Mouse (Mus musculus) lung, adult 2 months (tissue): ENCODE data around the gene Cdadc1. TPM values are rescaled to one million over a fixed set of nuclear protein-coding genes. Genes with fewer than 3 reads are reported as not detected.
A peak's percentile ranks its signal among the peaks of the same experiment; 100 is the strongest.

Experiments
- DNase-seq: peaks from one replicate; pipeline ENCODE4 v3.0.0; 2022
- H3K4me1 ChIP-seq: fragments of 200-500 bp; 2 replicates; pipeline ENCODE4 v1.6.1; 2011; ENCODE audit warnings: low read length; ENCODE audit not compliant: control insufficient read depth, insufficient read depth
- H3K4me3 ChIP-seq: fragments of 200-500 bp; replicated peaks from 2 replicates; pipeline ENCODE3; 2011; ENCODE audit warnings: low read depth, mild to moderate bottlenecking, control low read depth, low read length; ENCODE audit errors: extremely low read depth
- CTCF ChIP-seq: fragments of 200-500 bp; IDR thresholded peaks from 2 replicates; pipeline ENCODE4 v1.5.1; 2011; ENCODE audit warnings: mild to moderate bottlenecking, low read length, control low read depth; ENCODE audit not compliant: insufficient read depth
- POLR2A ChIP-seq: fragments of 200-500 bp; IDR thresholded peaks from 2 replicates; pipeline ENCODE4 v1.6.1; 2011; ENCODE audit warnings: low read depth, mild to moderate bottlenecking, control low read depth, low read length, borderline replicate concordance; ENCODE audit errors: extremely low read depth
- WGBS: fragments of 180-500 bp; shearing (Covaris S2); methylation state at CpG from one replicate; pipeline ENCODE4 v1.1.7; 2018; 5-methylcytosine and 5-hydroxymethylcytosine counted together
- polyA plus RNA-seq: library from polyadenylated mRNA; depleted of rRNA; stranded (reverse); fragments of >200 nt; gene quantifications from 2 replicates; pipeline ENCODE4 v1.2.3, GENCODE M21; 2012

Gene Cdadc1
- polyA plus RNA-seq, 1 experiment = 9.9 TPM

DNA sequence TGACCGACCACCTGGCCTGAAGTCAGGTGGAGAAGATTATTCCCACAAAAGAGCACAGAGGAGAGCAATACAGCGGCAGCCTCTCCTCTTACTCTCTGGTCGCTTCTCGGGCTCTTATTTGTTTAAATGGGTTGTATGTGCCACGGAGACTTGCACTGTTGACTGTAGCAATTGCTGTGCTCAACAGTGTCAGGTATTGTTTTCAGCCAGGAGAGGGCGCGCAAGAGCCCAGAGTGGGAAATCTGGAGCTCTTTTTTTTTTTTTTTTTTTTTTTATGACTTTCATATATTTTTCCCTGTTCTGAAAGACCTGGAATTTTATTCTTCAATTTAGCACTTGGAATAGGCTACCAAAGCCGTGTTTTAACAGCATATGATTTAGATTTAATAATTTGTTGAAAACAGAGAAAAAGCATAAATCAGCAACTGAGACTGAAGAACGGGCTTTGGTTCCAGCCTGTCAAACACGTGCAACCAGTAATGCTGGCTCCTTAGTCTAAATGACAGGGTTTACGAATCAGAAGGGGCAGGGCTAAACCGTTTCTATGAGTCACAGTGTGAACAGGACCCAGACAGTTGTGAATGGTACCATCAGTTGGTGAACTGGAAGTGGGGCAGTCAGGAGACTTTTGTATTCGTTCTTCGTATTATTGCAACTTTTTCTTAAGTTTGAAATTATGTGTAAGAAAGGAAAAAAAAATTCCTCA lies 15.3 kb upstream of the Cdadc1 start:
- peak; percentile 36 for DNase-seq
- TF ChIP-seq POLR2A = no peak
- peak; percentile 46; the same call in 1 of the 2 replicates for TF ChIP-seq CTCF
- Histone ChIP-seq H3K4me1 (no peaks in the 10 kb centered on the region), H3K4me3 (no peak overlapping the region)
- 47% methylated on average over 14 of the region's 14 CpGs for WGBS

DNA sequence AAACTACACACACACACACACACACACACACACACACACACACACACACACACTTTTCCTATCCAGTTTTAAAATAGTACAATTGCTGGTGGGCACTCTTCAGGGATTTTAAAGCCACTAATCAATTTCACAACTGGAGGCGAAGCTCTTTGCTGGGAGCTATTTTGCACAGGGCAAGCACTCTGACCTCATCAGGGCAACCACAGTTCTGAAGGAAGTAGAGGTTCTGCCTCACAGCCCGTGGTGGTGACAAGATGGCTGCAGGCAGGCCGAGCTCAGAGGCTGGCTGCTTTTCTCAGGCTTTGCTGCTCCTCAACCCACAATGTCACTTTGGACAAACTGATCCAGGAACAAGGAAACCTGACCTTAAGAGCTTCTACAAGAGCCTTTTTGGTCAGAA lies 9.3 kb upstream of the Cdadc1 start:
- Histone ChIP-seq H3K4me3 (no peak overlapping the region), H3K4me1 (no peaks in the 10 kb centered on the region)
- no peak for TF ChIP-seq POLR2A
- TF ChIP-seq CTCF = no peak
- WGBS = 46% methylated on average over 3 of the region's 3 CpGs
- DNase-seq = no peak

DNA sequence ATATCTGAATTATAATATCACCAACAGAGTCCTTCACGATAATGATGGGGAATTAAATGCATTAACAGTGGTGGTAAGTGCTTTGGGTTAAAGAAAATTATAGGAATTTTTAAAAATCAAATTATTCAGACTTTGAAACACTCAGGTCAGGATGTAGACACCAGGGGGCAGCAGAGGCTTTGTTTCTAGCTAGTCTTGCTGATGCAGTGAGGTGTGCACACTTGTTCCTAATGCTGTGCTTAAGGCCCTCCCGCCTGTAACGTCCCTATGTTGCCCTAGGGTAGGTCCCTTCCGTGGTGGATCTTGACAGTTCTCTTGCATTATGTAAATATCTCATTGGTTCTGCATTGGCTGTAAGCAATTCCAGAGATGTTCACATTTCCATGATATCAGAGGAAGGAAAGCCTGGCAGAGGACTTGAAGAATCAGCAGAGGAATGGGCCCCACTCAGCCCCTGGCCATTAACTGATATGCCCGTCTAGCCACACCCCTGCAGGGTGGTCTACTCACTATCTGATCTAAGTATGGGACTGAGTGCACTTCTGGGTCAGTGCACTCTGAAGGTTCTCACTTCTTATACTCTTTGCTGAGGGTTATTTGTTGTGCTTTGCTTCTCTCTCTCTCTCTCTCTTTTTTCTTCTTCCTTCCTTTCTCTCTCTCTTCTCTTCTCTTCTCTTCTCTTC lies 8.1 kb upstream of the Cdadc1 start:
- TF ChIP-seq POLR2A (no peak), CTCF (peak; percentile 38)
- DNase-seq = peak; percentile 61
- WGBS = 15% methylated on average over 5 of the region's 5 CpGs

DNA sequence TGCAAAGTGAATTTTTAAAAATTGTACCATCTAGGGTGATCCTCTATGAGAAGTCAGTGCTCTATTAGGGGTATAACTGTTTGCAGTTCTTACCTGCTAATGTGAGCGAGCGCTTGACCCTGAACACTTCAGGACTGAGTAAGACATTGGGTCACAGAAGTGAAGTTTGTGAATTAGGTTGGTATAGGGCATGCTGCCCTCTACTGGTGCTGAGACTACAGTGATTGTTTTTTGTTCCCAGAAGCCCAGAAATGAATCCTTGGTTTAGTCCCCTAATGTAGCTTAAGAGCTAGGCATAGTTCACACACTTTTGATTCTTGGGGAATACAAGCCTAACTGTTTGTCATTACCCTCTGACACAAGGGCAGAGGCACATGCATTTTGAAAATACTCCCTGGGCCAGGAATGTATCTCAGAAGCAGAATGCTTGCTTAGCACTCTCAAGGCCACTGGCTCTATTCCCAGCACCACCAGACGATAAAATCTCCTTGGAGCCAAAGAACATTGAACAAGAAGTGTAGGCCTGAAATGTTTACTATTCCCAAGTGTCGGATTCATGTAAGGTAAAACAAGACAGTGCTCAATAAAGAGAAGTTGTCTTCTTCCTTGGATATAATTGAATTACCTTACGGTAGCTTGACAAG lies 6.4 kb upstream of the Cdadc1 start:
- no peak overlapping the region for H3K4me3 ChIP-seq
- no peaks in the 10 kb centered on the region for H3K4me1 ChIP-seq
- TF ChIP-seq POLR2A = no peak
- TF ChIP-seq CTCF = 0 out of 2 replicates have a peak, but pooled peaks have one; percentile 16
- DNase-seq = no peak
- WGBS = 52% methylated on average over 5 of the region's 5 CpGs

More for the DNA sequence above, 8.1 kb upstream of the Cdadc1 start:
- Histone ChIP-seq H3K4me3 (no peak overlapping the region), H3K4me1 (no peaks in the 10 kb centered on the region)

DNA sequence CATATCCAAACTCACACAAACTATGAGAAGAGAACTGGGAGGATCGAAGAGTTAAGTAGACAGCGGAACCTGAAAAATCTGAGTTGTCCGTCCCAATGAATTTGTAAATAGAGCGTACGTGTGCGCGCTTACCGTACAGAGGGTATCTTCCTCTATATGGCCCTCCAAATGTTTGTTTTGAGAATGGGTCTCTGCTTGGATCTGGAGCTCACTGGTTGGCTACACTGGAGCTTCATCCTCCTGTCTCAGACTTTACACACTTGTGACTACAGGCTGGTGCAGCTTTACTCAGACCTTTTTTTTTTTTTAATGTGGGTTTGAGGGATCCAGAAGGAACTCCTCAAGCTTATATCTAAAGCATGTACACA lies 485 bp upstream of the Cdadc1 start:
- Histone ChIP-seq H3K4me3 (peak overlapping the region; percentile 89), H3K4me1 (peaks cover 6% of the 10 kb centered on the region)
- WGBS = under 1% methylated on average over 8 of the region's 8 CpGs
- TF ChIP-seq CTCF (no peak), POLR2A (no peak)
- DNase-seq = no peak

DNA sequence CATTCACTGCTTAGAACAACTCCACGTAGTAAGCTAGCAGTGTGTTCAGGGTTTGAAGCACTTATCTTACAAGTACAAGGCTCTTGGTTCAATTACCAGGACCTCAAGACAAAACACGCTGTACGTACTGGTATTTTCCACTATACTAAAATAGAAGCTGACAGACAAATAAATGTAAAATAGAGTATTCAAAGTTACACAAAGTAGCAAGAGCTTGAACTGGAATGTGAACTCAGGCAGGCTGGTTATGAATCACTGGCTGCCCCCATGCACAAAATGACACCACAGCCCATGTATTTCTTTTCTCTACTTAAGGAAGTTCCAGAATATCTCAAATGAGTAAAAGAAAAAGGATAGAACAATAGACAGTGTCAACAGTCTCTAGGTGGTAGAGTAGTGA lies 2.8 kb downstream of the Cdadc1 start:
- H3K4me3 ChIP-seq = no peak overlapping the region
- WGBS = 86% methylated on average over 3 of the region's 3 CpGs
- DNase-seq = no peak
- TF ChIP-seq CTCF (no peak), POLR2A (no peak)
- peaks cover 6% of the 10 kb centered on the region for H3K4me1 ChIP-seq

DNA sequence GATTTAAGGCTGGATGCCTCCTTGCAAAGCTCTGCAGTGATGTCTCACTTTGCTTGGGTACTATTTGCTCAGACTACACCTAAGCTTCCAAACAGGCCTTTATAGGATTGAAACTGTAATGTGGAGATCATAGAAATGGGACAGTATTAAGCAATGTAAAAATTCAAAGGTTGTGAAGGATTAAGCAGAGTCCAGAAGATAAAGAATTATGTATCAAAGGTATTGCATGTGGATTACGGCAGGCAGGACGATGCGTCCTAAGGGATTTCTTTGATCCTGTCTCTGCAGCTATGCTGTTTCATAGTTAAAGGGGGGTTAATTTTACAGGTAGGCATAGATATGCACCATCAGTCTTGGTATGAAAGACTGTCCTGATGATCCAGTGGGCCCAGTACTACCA lies 5.2 kb downstream of the Cdadc1 start:
- TF ChIP-seq CTCF = no peak
- no peak for TF ChIP-seq POLR2A

DNA sequence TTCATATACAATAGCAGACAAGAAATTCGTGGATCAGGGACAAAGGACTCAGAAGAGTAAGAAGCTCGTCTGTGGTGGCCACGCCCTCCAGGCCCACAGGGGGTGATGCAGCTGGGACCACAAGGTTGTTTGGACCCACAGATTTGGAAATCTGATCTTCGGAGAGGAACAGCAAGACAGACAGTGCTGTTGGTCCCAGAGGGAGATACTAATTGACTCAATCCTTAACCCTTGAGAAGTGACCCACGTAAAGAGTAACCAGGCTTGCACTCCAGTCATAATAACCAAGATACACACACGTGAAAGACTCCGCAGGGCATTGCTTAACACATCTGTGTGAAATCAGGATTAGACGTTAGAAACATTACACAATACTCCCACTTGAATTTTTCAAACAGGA lies 5.9 kb downstream of the Cdadc1 start:
- Histone ChIP-seq H3K4me1 (peaks cover 4% of the 10 kb centered on the region), H3K4me3 (no peak overlapping the region)
- DNase-seq = no peak
- TF ChIP-seq CTCF = no peak
- no peak for TF ChIP-seq POLR2A
- 72% methylated on average over 8 of the region's 8 CpGs for WGBS

More for the DNA sequence above, 5.2 kb downstream of the Cdadc1 start:
- H3K4me3 ChIP-seq = no peak overlapping the region
- DNase-seq = no peak
- H3K4me1 ChIP-seq = peaks cover 6% of the 10 kb centered on the region
- 96% methylated on average over 3 of the region's 3 CpGs for WGBS

DNA sequence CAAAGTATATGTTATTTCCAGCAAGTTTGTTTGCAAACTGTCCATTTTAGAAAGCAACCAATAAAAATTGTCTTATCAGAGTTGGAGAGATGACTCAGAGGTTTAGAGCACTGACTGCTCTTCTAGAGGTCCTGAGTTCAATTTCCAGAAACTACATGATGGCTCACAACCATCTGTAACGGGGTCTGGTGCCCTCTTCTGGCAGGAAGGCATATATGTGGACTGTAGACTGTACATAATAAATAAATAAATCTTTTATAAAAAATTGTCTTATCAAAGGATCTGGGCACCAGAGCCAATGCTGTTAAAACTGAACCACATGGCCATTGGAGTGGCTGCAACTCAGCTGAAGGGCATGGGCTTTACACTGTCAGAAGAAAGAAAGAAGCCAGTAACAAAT lies 7.1 kb downstream of the Cdadc1 start:
- DNase-seq = no peak
- WGBS = 52% methylated on average over 1 of the region's 1 CpGs
- Histone ChIP-seq H3K4me3 (no peak overlapping the region), H3K4me1 (no peaks in the 10 kb centered on the region)
- TF ChIP-seq CTCF = no peak
- TF ChIP-seq POLR2A = no peak

DNA sequence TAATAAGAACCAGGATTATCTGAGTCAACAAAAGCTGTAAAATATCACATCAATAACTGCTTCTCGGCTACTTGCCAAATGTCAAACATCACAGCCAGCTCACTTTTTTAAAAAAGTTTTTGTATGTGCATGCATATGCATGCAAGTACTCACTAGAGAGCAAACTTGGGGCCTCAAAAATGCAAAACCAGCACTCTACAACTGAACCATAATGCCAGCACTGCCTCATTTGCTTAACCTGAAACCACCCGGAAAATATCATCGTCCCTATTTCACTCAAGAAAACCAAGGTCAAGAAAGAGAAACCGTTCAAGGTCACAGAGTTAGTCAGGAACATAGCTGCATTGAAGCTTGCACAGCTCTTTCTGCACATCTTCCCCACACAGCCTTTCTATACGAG lies 21.4 kb downstream of the Cdadc1 start:
- H3K4me1 ChIP-seq = no peaks in the 10 kb centered on the region
- 92% methylated on average over 5 of the region's 5 CpGs for WGBS
- no peak for DNase-seq
- no peak overlapping the region for H3K4me3 ChIP-seq
- no peak for TF ChIP-seq CTCF
- no peak for TF ChIP-seq POLR2A
